8 mouse cellular contexts compared by ENCODE assay signal in genomic region chr3:97894695-97895094, GRCm38 (mm10). TPM values are rescaled to one million over a fixed set of nuclear protein-coding genes. Genes with fewer than 3 reads are reported as not detected.
A peak's percentile ranks its signal among the peaks of the same experiment; 100 is the strongest.
DNase-seq lines count a peak whose midpoint lies in the region; ATAC-seq lines count a peak whose summit lies in the region.

No protein-coding gene starts in this region.

- no peak overlapping the region for H3K9ac ChIP-seq in forebrain, embryonic 11.5 days (ENCODE audit: low read length)
- H3K9ac ChIP-seq in forebrain, embryonic 16.5 days (replicated peaks; ENCODE audit: low read depth, low read length) = no peak overlapping the region
- H3K9ac ChIP-seq in midbrain, embryonic 14.5 days (replicated peaks; ENCODE audit: low read length) = no peak overlapping the region
- H3K9ac ChIP-seq in midbrain, embryonic 13.5 days (replicated peaks) = no peak overlapping the region

- H3K4me3 ChIP-seq in forebrain, embryonic 11.5 days (ENCODE audit: low read depth, low read length) = no peak overlapping the region
- no peak overlapping the region for H3K4me3 ChIP-seq in forebrain, embryonic 16.5 days (replicated peaks; ENCODE audit: low read length)
- no peak overlapping the region for H3K4me3 ChIP-seq in midbrain, embryonic 14.5 days (replicated peaks; ENCODE audit: low read depth, low read length)
- H3K4me3 ChIP-seq in midbrain, embryonic 13.5 days (replicated peaks) = no peak overlapping the region
- no peak overlapping the region for H3K4me3 ChIP-seq in forebrain, embryonic 10.5 days

- H3K9me3 ChIP-seq in forebrain, embryonic 11.5 days (ENCODE audit: control insufficient read depth, low read length) = no peaks in the 10 kb centered on the region
- no peaks in the 10 kb centered on the region for H3K9me3 ChIP-seq in forebrain, embryonic 16.5 days (ENCODE audit: control insufficient read depth, low read length)
- H3K9me3 ChIP-seq in midbrain, embryonic 14.5 days (ENCODE audit: control insufficient read depth, low read length) = no peaks in the 10 kb centered on the region
- no peaks in the 10 kb centered on the region for H3K9me3 ChIP-seq in midbrain, embryonic 13.5 days
- H3K9me3 ChIP-seq in forebrain, embryonic 10.5 days = no peaks in the 10 kb centered on the region

- no peaks in the 10 kb centered on the region for H3K4me1 ChIP-seq in forebrain, embryonic 11.5 days (replicated peaks; ENCODE audit: control insufficient read depth, insufficient read depth, low read length)
- H3K4me1 ChIP-seq in forebrain, embryonic 16.5 days (replicated peaks; ENCODE audit: control insufficient read depth, insufficient read depth, low read length) = no peaks in the 10 kb centered on the region
- no peaks in the 10 kb centered on the region for H3K4me1 ChIP-seq in midbrain, embryonic 14.5 days (ENCODE audit: control insufficient read depth, insufficient read depth, low read length)
- H3K4me1 ChIP-seq in midbrain, embryonic 13.5 days (replicated peaks) = no peaks in the 10 kb centered on the region
- H3K4me1 ChIP-seq in forebrain, embryonic 10.5 days = 0 out of 2 replicates have a peak, but pooled peaks cover 3% of the 10 kb centered on the region

- 51% methylated on average over 6 of the region's 6 CpGs for WGBS in forebrain, embryonic 11.5 days
- 45% methylated on average over 6 of the region's 6 CpGs for WGBS in forebrain, embryonic 16.5 days
- WGBS in midbrain, embryonic 14.5 days = 53% methylated on average over 6 of the region's 6 CpGs
- 48% methylated on average over 6 of the region's 6 CpGs for WGBS in midbrain, embryonic 13.5 days
- WGBS in forebrain, embryonic 10.5 days = 47% methylated on average over 6 of the region's 6 CpGs

- H3K4me2 ChIP-seq in forebrain, embryonic 11.5 days (ENCODE audit: low read depth, low read length, severe bottlenecking) = no peak overlapping the region
- no peak overlapping the region for H3K4me2 ChIP-seq in forebrain, embryonic 16.5 days (ENCODE audit: low read length)
- no peak overlapping the region for H3K4me2 ChIP-seq in midbrain, embryonic 14.5 days (ENCODE audit: low read length)
- H3K4me2 ChIP-seq in midbrain, embryonic 13.5 days (replicated peaks) = no peak overlapping the region

- ATAC-seq in forebrain, embryonic 11.5 days (replicated peaks; ENCODE audit: low FRiP score) = no peak
- no peak for ATAC-seq in forebrain, embryonic 16.5 days
- no peak for ATAC-seq in midbrain, embryonic 14.5 days (ENCODE audit: low FRiP score, low TSS enrichment)
- no peak for ATAC-seq in midbrain, embryonic 13.5 days

- H3K36me3 ChIP-seq in forebrain, embryonic 11.5 days (ENCODE audit: control insufficient read depth, insufficient read depth, low read length) = no peaks in the 10 kb centered on the region
- H3K36me3 ChIP-seq in forebrain, embryonic 16.5 days (ENCODE audit: control insufficient read depth, insufficient read depth) = no peaks in the 10 kb centered on the region
- no peaks in the 10 kb centered on the region for H3K36me3 ChIP-seq in midbrain, embryonic 14.5 days (ENCODE audit: control insufficient read depth, insufficient read depth, low read length)
- no peaks in the 10 kb centered on the region for H3K36me3 ChIP-seq in midbrain, embryonic 13.5 days
- H3K36me3 ChIP-seq in forebrain, embryonic 10.5 days (replicated peaks) = no peaks in the 10 kb centered on the region

- H3K27me3 ChIP-seq in forebrain, embryonic 11.5 days (ENCODE audit: control insufficient read depth, insufficient read depth, low read length) = no peaks in the 10 kb centered on the region
- H3K27me3 ChIP-seq in forebrain, embryonic 16.5 days (replicated peaks; ENCODE audit: control insufficient read depth, insufficient read depth, low read length) = peaks cover 4% of the 10 kb centered on the region
- H3K27me3 ChIP-seq in midbrain, embryonic 14.5 days (ENCODE audit: control insufficient read depth, insufficient read depth, low read length) = no peaks in the 10 kb centered on the region
- peaks cover 19% of the 10 kb centered on the region for H3K27me3 ChIP-seq in midbrain, embryonic 13.5 days
- peaks cover 17% of the 10 kb centered on the region for H3K27me3 ChIP-seq in forebrain, embryonic 10.5 days (ENCODE audit: poor library complexity, severe bottlenecking)

- no peak overlapping the region for H3K27ac ChIP-seq in forebrain, embryonic 11.5 days (ENCODE audit: low read depth, low read length)
- H3K27ac ChIP-seq in forebrain, embryonic 16.5 days (ENCODE audit: low read length) = no peak overlapping the region
- no peak overlapping the region for H3K27ac ChIP-seq in midbrain, embryonic 14.5 days (replicated peaks; ENCODE audit: low read depth, low read length)
- no peak overlapping the region for H3K27ac ChIP-seq in midbrain, embryonic 13.5 days
- H3K27ac ChIP-seq in forebrain, embryonic 10.5 days = no peak overlapping the region

- DNase-seq in forebrain, embryonic 11.5 days (ENCODE audit: low spot score) = peak; percentile 67
- DNase-seq in midbrain, embryonic 14.5 days = peak; percentile 17
- DNase-seq in c-Kit-positive CD71-negative TER-119-negative erythroid progenitor cells, embryonic 14.5 days (ENCODE audit: low read depth) = peak; percentile 26
- DNase-seq in lung, postnatal 10 days = peak; percentile 28
- DNase-seq in thymus, postnatal 4 days = peak; percentile 80
- DNase-seq in forebrain, embryonic 10.5 days (ENCODE audit: extremely low spot score, low spot score) = no peak

RNA-seq across cellular contexts. Expression of gene Pde4dip, which starts 6.2 kb away (rescaled TPM):
- 25.7 and 27.2 TPM in 2 replicates for polyA plus RNA-seq in forebrain, embryonic 11.5 days (2014; fragmentation: Nextera tagmentation; extraction: Ambion mirVana)
- polyA plus RNA-seq in forebrain, embryonic 16.5 days (2015; fragmentation: Nextera tagmentation; extraction: Ambion mirVana) = 82.1 and 83.9 TPM in 2 replicates
- polyA plus RNA-seq in midbrain, embryonic 14.5 days (2014; fragmentation: Nextera tagmentation; extraction: Ambion mirVana) = 63.3 and 76.3 TPM in 2 replicates
- polyA plus RNA-seq in midbrain, embryonic 13.5 days (2015; fragmentation: Nextera tagmentation; extraction: Ambion mirVana) = 46.6 and 48.0 TPM in 2 replicates
- 18.5 and 18.7 TPM in 2 replicates for polyA plus RNA-seq in forebrain, embryonic 10.5 days (2016; fragmentation: Nextera tagmentation; extraction: Ambion mirVana)

RNA-seq across cellular contexts. Expression of gene Sec22b, which starts 6.3 kb away (rescaled TPM):
- 121 and 122 TPM in 2 replicates for polyA plus RNA-seq in forebrain, embryonic 11.5 days (2014; fragmentation: Nextera tagmentation; extraction: Ambion mirVana)
- 108 and 110 TPM in 2 replicates for polyA plus RNA-seq in forebrain, embryonic 16.5 days (2015; fragmentation: Nextera tagmentation; extraction: Ambion mirVana)
- polyA plus RNA-seq in midbrain, embryonic 14.5 days (2014; fragmentation: Nextera tagmentation; extraction: Ambion mirVana) = 99.3 and 114 TPM in 2 replicates
- 103 TPM in 2 replicates for polyA plus RNA-seq in midbrain, embryonic 13.5 days (2015; fragmentation: Nextera tagmentation; extraction: Ambion mirVana)
- polyA plus RNA-seq in forebrain, embryonic 10.5 days (2016; fragmentation: Nextera tagmentation; extraction: Ambion mirVana) = 114 TPM in 2 replicates
